Mouse (Mus musculus) stomach, postnatal 0 days (tissue): ENCODE measurements around the gene Grwd1.

Source experiments
- CTCF ChIP-seq: IDR thresholded peaks from 2 replicates; pipeline ENCODE4 v1.5.1; 2016; ENCODE audit warnings: antibody characterized with exemption, low read depth, mild to moderate bottlenecking, moderate library complexity
- EP300 ChIP-seq: optimal IDR thresholded peaks from 2 replicates; pipeline ENCODE3; 2016; ENCODE audit warnings: antibody characterized with exemption

GRCm38 (mm10) chr7:45832428-45832827 is 1.7 kb upstream of the Grwd1 start:
- TF ChIP-seq CTCF: no peak
- no peak for TF ChIP-seq EP300
